In genomic region chr5:30214889-30215288, GRCm38 (mm10) we compare ENCODE assay signal across 9 mouse cellular contexts. TPM values are rescaled to one million over a fixed set of nuclear protein-coding genes. Genes with fewer than 3 reads are reported as not detected.
DNase-seq lines count a peak whose midpoint lies in the region; ATAC-seq lines count a peak whose summit lies in the region.
"Had no signal": no experiment of that assay in that cellular context is flagged by ENCODE, and none has a peak within 500 bp of the region (broad histone marks: within the 10 kb centered on the region; RNA-seq: fewer than 3 reads in every experiment).

No protein-coding gene starts in this region.

- no peak overlapping the region for H3K4me2 ChIP-seq in limb, embryonic 11.5 days (ENCODE audit: low read depth, severe bottlenecking)
- H3K4me2 ChIP-seq: midbrain, embryonic 12.5 days had no signal

- peak; percentile 44 to 86 for DNase-seq in adrenal gland, adult (ENCODE audit: inconsistent age in 2 of 2, low spot score in 1 of 2)
- DNase-seq in adrenal gland, adult 8-10 months, result no peak
- peak; percentile 48 for DNase-seq in ovary, postnatal 14 days (ENCODE audit: low spot score)
- no peak for DNase-seq in ovary, adult 18-20 months (ENCODE audit: low spot score)
- peak; percentile 20 for DNase-seq in cerebellum, adult 11-12 months
- peak; percentile 60 for DNase-seq in gastrocnemius, postnatal 10 days
- peak; percentile 74 for DNase-seq in limb, embryonic 11.5 days (ENCODE audit: low spot score)
- peak; percentile 69 for DNase-seq in retina, postnatal 1 day

- no peak overlapping the region for H3K4me3 ChIP-seq in limb, embryonic 11.5 days (ENCODE audit: low read depth, low read length)
- H3K4me3 ChIP-seq: midbrain, embryonic 12.5 days had no signal

- H3K27me3 ChIP-seq in limb, embryonic 11.5 days (ENCODE audit: control insufficient read depth, insufficient read depth, low read length), result no peaks in the 10 kb centered on the region
- H3K27me3 ChIP-seq: midbrain, embryonic 12.5 days had no signal

- no peak for ATAC-seq in limb, embryonic 11.5 days (ENCODE audit: insufficient number of reproducible peaks, low FRiP score, low TSS enrichment, low read depth)

- H3K9me3 ChIP-seq in limb, embryonic 11.5 days (ENCODE audit: control insufficient read depth, low read length), result no peaks in the 10 kb centered on the region
- H3K9me3 ChIP-seq: midbrain, embryonic 12.5 days had no signal

- no peaks in the 10 kb centered on the region for H3K4me1 ChIP-seq in limb, embryonic 11.5 days (ENCODE audit: control insufficient read depth, insufficient read depth, low read length)
- H3K4me1 ChIP-seq: midbrain, embryonic 12.5 days had no signal

- H3K36me3 ChIP-seq in limb, embryonic 11.5 days (ENCODE audit: control insufficient read depth, insufficient read depth, low read length), result no peaks in the 10 kb centered on the region
- H3K36me3 ChIP-seq: midbrain, embryonic 12.5 days had no signal

- H3K27ac ChIP-seq in limb, embryonic 11.5 days (replicated peaks; ENCODE audit: low read depth, low read length), result no peak overlapping the region
- H3K27ac ChIP-seq: midbrain, embryonic 12.5 days had no signal

- 16% methylated on average over 4 of the region's 4 CpGs for WGBS in limb, embryonic 11.5 days

- H3K9ac ChIP-seq in limb, embryonic 11.5 days (ENCODE audit: low read length), result no peak overlapping the region
- H3K9ac ChIP-seq: midbrain, embryonic 12.5 days had no signal

RNA-seq across cellular contexts. Expression of gene Adgrf3, which starts 9.4 kb away (rescaled TPM):
- not detected for total RNA-seq in adrenal gland, adult 8-10 months (2022)
- not detected for total RNA-seq in gastrocnemius, postnatal 10 days (2021)
- not detected in 2 replicates for polyA plus RNA-seq in limb, embryonic 11.5 days (2014; fragmentation: Nextera tagmentation; extraction: Ambion mirVana)
- polyA plus RNA-seq: midbrain, embryonic 12.5 days had no signal

RNA-seq across cellular contexts. Expression of gene Selenoi, which starts 17.5 kb away (rescaled TPM):
- 10 to 100 TPM; 15.1 to 24.5 (median 20.4) TPM for total RNA-seq in adrenal gland, adult 8-10 months (2022)
- total RNA-seq in gastrocnemius, postnatal 10 days (2021), result 10 to 100 TPM; 11.9 to 15.3 TPM
- 18.4 and 21.0 TPM in 2 replicates for polyA plus RNA-seq in limb, embryonic 11.5 days (2014; fragmentation: Nextera tagmentation; extraction: Ambion mirVana)

RNA-seq across cellular contexts. Expression of gene Hadhb, which starts 59.8 kb away (rescaled TPM):
- 100 to 1,000 TPM; 412 to 817 (median 632) TPM for total RNA-seq in adrenal gland, adult 8-10 months (2022)
- 100 to 1,000 TPM; 239 to 273 TPM for total RNA-seq in gastrocnemius, postnatal 10 days (2021)
- 119 and 127 TPM in 2 replicates for polyA plus RNA-seq in limb, embryonic 11.5 days (2014; fragmentation: Nextera tagmentation; extraction: Ambion mirVana)

RNA-seq across cellular contexts. Expression of gene Hadha, which starts 59.9 kb away (rescaled TPM):
- total RNA-seq in adrenal gland, adult 8-10 months (2022), result 100 to 1,000 TPM; 363 to 446 (median 399) TPM
- 100 to 1,000 TPM; 292 to 312 TPM for total RNA-seq in gastrocnemius, postnatal 10 days (2021)
- polyA plus RNA-seq in limb, embryonic 11.5 days (2014; fragmentation: Nextera tagmentation; extraction: Ambion mirVana), result 92.2 and 97.1 TPM in 2 replicates

Comparison
In these comparisons a context has a peak if more than half of its experiments do, and no peak if none do; other contexts are left out.
1. DNase-seq: peak in adrenal gland, adult (2 of 2), ovary, postnatal 14 days (single experiment), cerebellum, adult 11-12 months (single experiment), gastrocnemius, postnatal 10 days (single experiment), limb, embryonic 11.5 days (single experiment) and retina, postnatal 1 day (single experiment); none in adrenal gland, adult 8-10 months (single experiment) and ovary, adult 18-20 months (single experiment).